Mouse (Mus musculus): ENCODE results near the gene Arhgef39. TPM values are rescaled to one million over a fixed set of nuclear protein-coding genes. Genes with fewer than 3 reads are reported as not detected.
A peak's percentile ranks its signal among the peaks of the same experiment; 100 is the strongest.

The Arhgef39 gene
- polyA plus RNA-seq, 1 experiment from 2014 or later: 43.7 TPM

GRCm38 (mm10) chr4:43530581-43530980 lies 31.1 kb upstream of the Arhgef39 start:
- no peak overlapping the region for H3K4me3 ChIP-seq (ENCODE audit: low read depth, low read length)
- no peak overlapping the region for H3K4me2 ChIP-seq (ENCODE audit: low read depth, low read length)
- DNase-seq (ENCODE audit: low spot score) (peak; percentile 80), ATAC-seq (replicated peaks; ENCODE audit: insufficient number of reproducible peaks, low FRiP score, low TSS enrichment, low read depth) (no peak)
- H3K9me3 ChIP-seq (replicated peaks; ENCODE audit: control insufficient read depth, low read length): no peaks in the 10 kb centered on the region
- H3K36me3 ChIP-seq (replicated peaks; ENCODE audit: control insufficient read depth, insufficient read depth, low read depth, low read length): peaks cover 17% of the 10 kb centered on the region
- no peak overlapping the region for H3K27ac ChIP-seq (replicated peaks; ENCODE audit: low read depth, low read length)
- 25% methylated on average over 7 of the region's 7 CpGs for WGBS
- no peak overlapping the region for H3K9ac ChIP-seq (replicated peaks; ENCODE audit: low read length)
- H3K4me1 ChIP-seq (ENCODE audit: control insufficient read depth, insufficient read depth, low read length): no peaks in the 10 kb centered on the region
- H3K27me3 ChIP-seq (ENCODE audit: control insufficient read depth, insufficient read depth, low read length): no peaks in the 10 kb centered on the region

GRCm38 (mm10) chr4:43530081-43530501 lies 30.6 kb upstream of the Arhgef39 start:
- Histone ChIP-seq H3K4me2 (ENCODE audit: low read depth, low read length) (no peak overlapping the region), H3K4me3 (ENCODE audit: low read depth, low read length) (no peak overlapping the region), H3K27me3 (ENCODE audit: control insufficient read depth, insufficient read depth, low read length) (no peaks in the 10 kb centered on the region), H3K4me1 (ENCODE audit: control insufficient read depth, insufficient read depth, low read length) (no peaks in the 10 kb centered on the region), H3K9me3 (replicated peaks; ENCODE audit: control insufficient read depth, low read length) (no peaks in the 10 kb centered on the region), H3K36me3 (replicated peaks; ENCODE audit: control insufficient read depth, insufficient read depth, low read depth, low read length) (peaks cover 13% of the 10 kb centered on the region), H3K9ac (replicated peaks; ENCODE audit: low read length) (no peak overlapping the region), H3K27ac (replicated peaks; ENCODE audit: low read depth, low read length) (no peak overlapping the region)
- ATAC-seq (replicated peaks; ENCODE audit: insufficient number of reproducible peaks, low FRiP score, low TSS enrichment, low read depth) (no peak), DNase-seq (ENCODE audit: low spot score) (no peak)
- 68% methylated on average over 8 of the region's 8 CpGs for WGBS

- WGBS: 74% methylated on average over 9 of the region's 9 CpGs
- H3K9me3 ChIP-seq (replicated peaks; ENCODE audit: control insufficient read depth, low read length): no peaks in the 10 kb centered on the region
- ATAC-seq (replicated peaks; ENCODE audit: insufficient number of reproducible peaks, low FRiP score, low TSS enrichment, low read depth) (no peak), DNase-seq (ENCODE audit: low spot score) (no peak)
- H3K4me2 ChIP-seq (ENCODE audit: low read depth, low read length): no peak overlapping the region
- H3K4me1 ChIP-seq (ENCODE audit: control insufficient read depth, insufficient read depth, low read length): peaks cover under 1% of the 10 kb centered on the region; the same call in 1 of the 2 replicates
- no peak overlapping the region for H3K4me3 ChIP-seq (ENCODE audit: low read depth, low read length)
- no peak overlapping the region for H3K27ac ChIP-seq (replicated peaks; ENCODE audit: low read depth, low read length)
- H3K9ac ChIP-seq (replicated peaks; ENCODE audit: low read length): no peak overlapping the region
- peaks cover 9% of the 10 kb centered on the region for H3K27me3 ChIP-seq (ENCODE audit: control insufficient read depth, insufficient read depth, low read length)
- H3K36me3 ChIP-seq (replicated peaks; ENCODE audit: control insufficient read depth, insufficient read depth, low read depth, low read length): peaks cover 7% of the 10 kb centered on the region
Measured at GRCm38 (mm10) chr4:43528487-43528886, 29.0 kb upstream of the Arhgef39 start.

GRCm38 (mm10) chr4:43527880-43528279 lies 28.4 kb upstream of the Arhgef39 start:
- 64% methylated on average over 5 of the region's 5 CpGs for WGBS
- DNase-seq (ENCODE audit: low spot score) (no peak), ATAC-seq (replicated peaks; ENCODE audit: insufficient number of reproducible peaks, low FRiP score, low TSS enrichment, low read depth) (no peak)
- Histone ChIP-seq H3K9me3 (replicated peaks; ENCODE audit: control insufficient read depth, low read length) (no peaks in the 10 kb centered on the region), H3K4me1 (ENCODE audit: control insufficient read depth, insufficient read depth, low read length) (peaks cover 2% of the 10 kb centered on the region; the same call in 1 of the 2 replicates), H3K9ac (replicated peaks; ENCODE audit: low read length) (no peak overlapping the region), H3K27me3 (ENCODE audit: control insufficient read depth, insufficient read depth, low read length) (peaks cover 12% of the 10 kb centered on the region), H3K27ac (replicated peaks; ENCODE audit: low read depth, low read length) (no peak overlapping the region), H3K4me3 (ENCODE audit: low read depth, low read length) (no peak overlapping the region), H3K36me3 (replicated peaks; ENCODE audit: control insufficient read depth, insufficient read depth, low read depth, low read length) (peaks cover 3% of the 10 kb centered on the region), H3K4me2 (ENCODE audit: low read depth, low read length) (no peak overlapping the region)

GRCm38 (mm10) chr4:43519956-43520355 lies 20.5 kb upstream of the Arhgef39 start:
- peaks cover 2% of the 10 kb centered on the region; the same call in 1 of the 2 replicates for H3K4me1 ChIP-seq (ENCODE audit: control insufficient read depth, insufficient read depth, low read length)

GRCm38 (mm10) chr4:43519551-43519950 lies 20.1 kb upstream of the Arhgef39 start:
- Histone ChIP-seq H3K27me3 (ENCODE audit: control insufficient read depth, insufficient read depth, low read length) (peaks cover 16% of the 10 kb centered on the region), H3K9ac (replicated peaks; ENCODE audit: low read length) (no peak overlapping the region), H3K4me1 (ENCODE audit: control insufficient read depth, insufficient read depth, low read length) (peaks cover 2% of the 10 kb centered on the region; the same call in 1 of the 2 replicates), H3K27ac (replicated peaks; ENCODE audit: low read depth, low read length) (no peak overlapping the region), H3K4me2 (ENCODE audit: low read depth, low read length) (0 out of 2 replicates have a peak overlapping the region, but pooled peaks have one; percentile 5), H3K9me3 (replicated peaks; ENCODE audit: control insufficient read depth, low read length) (no peaks in the 10 kb centered on the region), H3K4me3 (ENCODE audit: low read depth, low read length) (no peak overlapping the region), H3K36me3 (replicated peaks; ENCODE audit: control insufficient read depth, insufficient read depth, low read depth, low read length) (no peaks in the 10 kb centered on the region)
- ATAC-seq (replicated peaks; ENCODE audit: insufficient number of reproducible peaks, low FRiP score, low TSS enrichment, low read depth): no peak
- DNase-seq (ENCODE audit: low spot score): no peak
- 16% methylated on average over 10 of the region's 10 CpGs for WGBS

More at GRCm38 (mm10) chr4:43519956-43520355, 20.5 kb upstream of the Arhgef39 start:
- Histone ChIP-seq H3K36me3 (replicated peaks; ENCODE audit: control insufficient read depth, insufficient read depth, low read depth, low read length) (no peaks in the 10 kb centered on the region), H3K4me2 (ENCODE audit: low read depth, low read length) (0 out of 2 replicates have a peak overlapping the region, but pooled peaks have one; percentile 5), H3K4me3 (ENCODE audit: low read depth, low read length) (no peak overlapping the region), H3K27me3 (ENCODE audit: control insufficient read depth, insufficient read depth, low read length) (peaks cover 16% of the 10 kb centered on the region), H3K9me3 (replicated peaks; ENCODE audit: control insufficient read depth, low read length) (no peaks in the 10 kb centered on the region), H3K27ac (replicated peaks; ENCODE audit: low read depth, low read length) (no peak overlapping the region), H3K9ac (replicated peaks; ENCODE audit: low read length) (no peak overlapping the region)
- peak; percentile 90 for DNase-seq (ENCODE audit: low spot score)
- 0 out of 2 replicates have a peak, but pooled peaks have one; percentile 14 for ATAC-seq (replicated peaks; ENCODE audit: insufficient number of reproducible peaks, low FRiP score, low TSS enrichment, low read depth)
- WGBS: 12% methylated on average over 6 of the region's 6 CpGs

- H3K9ac ChIP-seq (replicated peaks; ENCODE audit: low read length): no peak overlapping the region
- no peak overlapping the region for H3K4me2 ChIP-seq (ENCODE audit: low read depth, low read length)
- no peak overlapping the region for H3K27ac ChIP-seq (replicated peaks; ENCODE audit: low read depth, low read length)
- no peaks in the 10 kb centered on the region for H3K9me3 ChIP-seq (replicated peaks; ENCODE audit: control insufficient read depth, low read length)
- ATAC-seq (replicated peaks; ENCODE audit: insufficient number of reproducible peaks, low FRiP score, low TSS enrichment, low read depth) (no peak), DNase-seq (ENCODE audit: low spot score) (no peak)
- no peaks in the 10 kb centered on the region for H3K27me3 ChIP-seq (ENCODE audit: control insufficient read depth, insufficient read depth, low read length)
- no peak overlapping the region for H3K4me3 ChIP-seq (ENCODE audit: low read depth, low read length)
- no peaks in the 10 kb centered on the region for H3K36me3 ChIP-seq (replicated peaks; ENCODE audit: control insufficient read depth, insufficient read depth, low read depth, low read length)
- WGBS: 73% methylated on average over 11 of the region's 11 CpGs
- H3K4me1 ChIP-seq (ENCODE audit: control insufficient read depth, insufficient read depth, low read length): no peaks in the 10 kb centered on the region
Measured at GRCm38 (mm10) chr4:43515764-43516708, 16.5 kb upstream of the Arhgef39 start.

GRCm38 (mm10) chr4:43513791-43514190 lies 14.3 kb upstream of the Arhgef39 start:
- H3K4me3 ChIP-seq (ENCODE audit: low read depth, low read length): no peak overlapping the region
- H3K9me3 ChIP-seq (replicated peaks; ENCODE audit: control insufficient read depth, low read length): no peaks in the 10 kb centered on the region
- 81% methylated on average over 4 of the region's 4 CpGs for WGBS
- no peaks in the 10 kb centered on the region for H3K27me3 ChIP-seq (ENCODE audit: control insufficient read depth, insufficient read depth, low read length)
- H3K4me2 ChIP-seq (ENCODE audit: low read depth, low read length): no peak overlapping the region
- no peaks in the 10 kb centered on the region for H3K36me3 ChIP-seq (replicated peaks; ENCODE audit: control insufficient read depth, insufficient read depth, low read depth, low read length)
- H3K27ac ChIP-seq (replicated peaks; ENCODE audit: low read depth, low read length): no peak overlapping the region
- DNase-seq (ENCODE audit: low spot score) (no peak), ATAC-seq (replicated peaks; ENCODE audit: insufficient number of reproducible peaks, low FRiP score, low TSS enrichment, low read depth) (no peak)
- H3K9ac ChIP-seq (replicated peaks; ENCODE audit: low read length): no peak overlapping the region
- H3K4me1 ChIP-seq (ENCODE audit: control insufficient read depth, insufficient read depth, low read length): no peaks in the 10 kb centered on the region; the same call in 1 of the 2 replicates

Measured in embryonic facial prominence, embryonic 11.5 days (tissue).